Mouse (Mus musculus) small intestine, adult 2 months (tissue): ENCODE results near the gene Hist3h2ba. TPM values are rescaled to one million over a fixed set of nuclear protein-coding genes. Genes with fewer than 3 reads are reported as not detected.

Experiments
- H3K27ac ChIP-seq: fragments of 200-500 bp; 2 replicates; pipeline ENCODE4 v1.5.1; 2012; ENCODE audit warnings: low read depth, low read length, control low read depth, inconsistent platforms; ENCODE audit not compliant: insufficient read depth
- H3K27me3 ChIP-seq: fragments of 200-500 bp; 2 replicates; pipeline ENCODE4 v1.6.1; 2012; ENCODE audit warnings: mild to moderate bottlenecking, moderate library complexity, low read length, inconsistent platforms; ENCODE audit not compliant: control insufficient read depth, insufficient read depth
- H3K36me3 ChIP-seq: fragments of 200-500 bp; 2 replicates; pipeline ENCODE4 v1.6.1; 2012; ENCODE audit warnings: mild to moderate bottlenecking, low read length, control low read depth, inconsistent platforms; ENCODE audit not compliant: control insufficient read depth, insufficient read depth
- H3K4me1 ChIP-seq: fragments of 200-500 bp; 2 replicates; pipeline ENCODE4 v1.6.1; 2012; ENCODE audit warnings: low read length, inconsistent platforms, mixed read lengths; ENCODE audit not compliant: control insufficient read depth, insufficient read depth, insufficient read length
- H3K4me3 ChIP-seq: fragments of 200-500 bp; 2 replicates; pipeline ENCODE4 v1.5.1; 2012; ENCODE audit warnings: low read depth, mild to moderate bottlenecking, control low read depth, inconsistent platforms, low read length, moderate library complexity
- CTCF ChIP-seq: fragments of 200-500 bp; IDR thresholded peaks from 2 replicates; pipeline ENCODE4 v1.5.1; 2012; ENCODE audit warnings: low read depth, mild to moderate bottlenecking, control low read depth, inconsistent platforms, low read length, moderate library complexity, mixed read lengths; ENCODE audit not compliant: insufficient replicate concordance, insufficient read length; ENCODE audit errors: extremely low read depth
- POLR2A ChIP-seq: fragments of 200-500 bp; IDR thresholded peaks from 2 replicates; pipeline ENCODE4 v1.6.1; 2012; ENCODE audit warnings: low read depth, mild to moderate bottlenecking, control low read depth, inconsistent platforms, low read length, moderate library complexity
- WGBS: fragments of 180-500 bp; shearing (Covaris S2); methylation state at CpG from one replicate; pipeline ENCODE4 v1.1.7; 2018; 5-methylcytosine and 5-hydroxymethylcytosine counted together
- polyA plus RNA-seq: library from polyadenylated mRNA; depleted of rRNA; stranded (reverse); fragments of >200 nt; gene quantifications from 2 replicates; pipeline ENCODE4 v1.2.3, GENCODE M21; 2012

Hist3h2ba gene
- polyA plus RNA-seq, 1 experiment = 3.8 TPM

- 89% methylated on average over 6 of the region's 6 CpGs for WGBS
Observed at GRCm38 (mm10) chr11:58958536-58958935, 9.8 kb downstream of the Hist3h2ba start.

DNA sequence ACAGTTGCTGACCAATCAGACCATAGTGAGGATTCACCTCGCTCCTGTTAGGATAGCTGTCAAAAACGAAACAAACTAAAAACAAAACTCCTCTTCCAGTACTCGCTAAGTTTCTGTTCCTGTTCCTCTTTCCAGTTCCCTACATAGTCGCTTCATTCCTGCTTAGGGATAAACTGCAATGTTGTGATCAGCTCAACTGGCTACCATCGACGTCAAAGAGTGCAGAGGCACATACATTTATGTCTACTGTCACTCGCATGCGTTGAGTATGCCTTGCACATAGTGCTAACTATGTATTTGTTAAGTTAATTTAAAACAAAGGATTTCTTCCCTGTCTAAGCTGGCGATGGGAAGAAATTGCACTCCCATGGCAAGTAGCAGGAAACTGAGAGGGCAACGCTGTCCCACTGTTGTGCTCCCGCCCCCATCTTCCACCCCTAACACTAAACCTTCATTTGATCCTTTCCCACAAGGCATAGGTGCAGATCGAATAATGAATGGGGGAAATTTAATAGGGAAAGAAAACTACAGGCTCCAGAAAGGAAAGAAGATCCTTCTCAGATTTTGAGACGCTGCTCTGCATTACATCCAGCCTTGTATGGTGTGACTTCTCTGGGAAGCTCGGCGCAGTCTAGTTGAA is 10.6 kb downstream of the Hist3h2ba start:
- Histone ChIP-seq H3K4me1 (peaks cover 4% of the 10 kb centered on the region), H3K27me3 (no peaks in the 10 kb centered on the region), H3K36me3 (peaks cover 2% of the 10 kb centered on the region; the same call in 1 of the 2 replicates), H3K4me3 (peak overlapping the region; percentile 60; the same call in 1 of the 2 replicates), H3K27ac (no peak overlapping the region; the same call in 1 of the 2 replicates)
- TF ChIP-seq POLR2A (no peak), CTCF (no peak)
- 25% methylated on average over 15 of the region's 15 CpGs for WGBS

More at GRCm38 (mm10) chr11:58958536-58958935, 9.8 kb downstream of the Hist3h2ba start:
- Histone ChIP-seq H3K27ac (no peak overlapping the region), H3K4me1 (peaks cover 7% of the 10 kb centered on the region), H3K27me3 (no peaks in the 10 kb centered on the region), H3K4me3 (no peak overlapping the region), H3K36me3 (peaks cover 2% of the 10 kb centered on the region; the same call in 1 of the 2 replicates)
- TF ChIP-seq POLR2A (no peak), CTCF (no peak)

GRCm38 (mm10) chr11:58959921-58960465 is 11.3 kb downstream of the Hist3h2ba start:
- peaks cover 2% of the 10 kb centered on the region; the same call in 1 of the 2 replicates for H3K36me3 ChIP-seq
- H3K27ac ChIP-seq = no peak overlapping the region
- H3K4me1 ChIP-seq = peaks cover 4% of the 10 kb centered on the region
- H3K4me3 ChIP-seq = peak overlapping the region; percentile 60
- TF ChIP-seq CTCF (peak; percentile 6; the same call in 1 of the 2 replicates), POLR2A (no peak)
- WGBS = under 1% methylated on average over 40 of the region's 40 CpGs
- H3K27me3 ChIP-seq = no peaks in the 10 kb centered on the region

GRCm38 (mm10) chr11:58961364-58962177 is 12.9 kb downstream of the Hist3h2ba start:
- TF ChIP-seq POLR2A (no peak), CTCF (no peak)
- no peak overlapping the region for H3K27ac ChIP-seq
- H3K4me3 ChIP-seq = no peak overlapping the region
- H3K36me3 ChIP-seq = peaks cover 2% of the 10 kb centered on the region; the same call in 1 of the 2 replicates
- H3K27me3 ChIP-seq = no peaks in the 10 kb centered on the region
- peaks cover 9% of the 10 kb centered on the region for H3K4me1 ChIP-seq
- WGBS = 79% methylated on average over 50 of the region's 50 CpGs

GRCm38 (mm10) chr11:58963543-58963942 is 14.8 kb downstream of the Hist3h2ba start:
- no peak overlapping the region for H3K27ac ChIP-seq
- no peaks in the 10 kb centered on the region for H3K36me3 ChIP-seq
- peaks cover 7% of the 10 kb centered on the region for H3K4me1 ChIP-seq
- H3K27me3 ChIP-seq = no peaks in the 10 kb centered on the region
- WGBS = 22% methylated on average over 17 of the region's 17 CpGs
- H3K4me3 ChIP-seq = no peak overlapping the region
- no peak for TF ChIP-seq POLR2A
- TF ChIP-seq CTCF = no peak

- no peak overlapping the region for H3K4me3 ChIP-seq
- 83% methylated on average over 7 of the region's 7 CpGs for WGBS
- TF ChIP-seq POLR2A = no peak
- TF ChIP-seq CTCF = no peak
- H3K36me3 ChIP-seq = no peaks in the 10 kb centered on the region
- H3K27ac ChIP-seq = no peak overlapping the region
- no peaks in the 10 kb centered on the region for H3K27me3 ChIP-seq
- H3K4me1 ChIP-seq = peaks cover 7% of the 10 kb centered on the region
Observed at GRCm38 (mm10) chr11:58964216-58964615, 15.5 kb downstream of the Hist3h2ba start.
